Mouse (Mus musculus): Measurements from ENCODE around the gene Fmnl3.

Fmnl3 gene

DNA sequence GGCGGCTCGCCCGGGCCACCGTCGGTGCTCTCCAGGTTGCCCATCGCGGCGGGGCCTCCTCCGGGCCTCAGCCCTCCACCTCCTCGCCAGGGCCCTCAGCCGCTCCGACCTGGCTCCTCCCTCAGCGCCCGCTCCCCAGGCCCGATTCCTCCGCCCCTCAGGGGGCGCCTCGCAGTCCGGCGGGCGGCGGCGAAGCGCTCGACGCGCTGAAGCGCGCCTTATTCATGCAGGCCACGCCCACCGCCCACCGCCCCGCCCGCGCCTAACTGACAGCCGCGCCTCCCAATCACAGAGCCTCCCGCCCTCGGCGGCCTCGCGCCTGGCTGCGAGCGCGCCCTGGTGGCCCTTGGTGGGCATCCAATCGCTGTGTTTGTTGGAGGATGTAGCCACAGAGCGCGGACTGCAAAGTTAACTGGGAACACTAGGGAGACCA is at the start of gene Fmnl3:
Gene Fmnl3 (minus strand): TSS at position 224 of the 433 bp plus-strand sequence.
- peak; percentile 62 for DNase-seq (ENCODE audit: low read depth, low spot score)

DNA sequence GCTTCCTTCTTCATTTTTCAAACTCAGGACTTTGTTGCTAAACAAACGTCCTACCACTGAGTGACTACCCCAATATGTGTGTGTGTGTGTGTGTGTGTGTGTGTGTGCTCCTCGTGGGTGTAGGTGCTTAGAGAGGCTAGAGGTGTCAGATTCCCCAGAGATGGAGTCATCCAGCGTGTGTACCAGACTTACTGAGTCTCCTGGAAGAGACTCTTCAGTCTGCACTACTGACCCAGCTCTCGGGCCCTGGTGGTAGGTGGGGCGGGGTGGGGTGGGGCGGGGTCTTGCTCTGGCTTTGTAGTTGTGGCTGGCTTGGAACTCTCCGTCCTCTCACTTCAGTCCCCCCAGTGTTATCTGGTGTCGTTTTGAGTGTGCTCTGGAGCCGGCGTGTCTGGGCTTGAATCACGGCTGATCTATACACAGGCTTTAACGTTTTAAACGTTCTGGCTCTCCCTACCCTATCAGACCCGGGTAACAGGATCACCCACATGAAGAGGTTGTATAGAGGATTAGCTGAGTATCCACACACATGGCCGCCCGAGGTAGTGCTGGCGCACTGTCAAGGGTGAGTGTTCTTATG is 47.5 kb upstream of the Fmnl3 start:
- DNase-seq (ENCODE audit: low read depth, low spot score), result no peak

DNA sequence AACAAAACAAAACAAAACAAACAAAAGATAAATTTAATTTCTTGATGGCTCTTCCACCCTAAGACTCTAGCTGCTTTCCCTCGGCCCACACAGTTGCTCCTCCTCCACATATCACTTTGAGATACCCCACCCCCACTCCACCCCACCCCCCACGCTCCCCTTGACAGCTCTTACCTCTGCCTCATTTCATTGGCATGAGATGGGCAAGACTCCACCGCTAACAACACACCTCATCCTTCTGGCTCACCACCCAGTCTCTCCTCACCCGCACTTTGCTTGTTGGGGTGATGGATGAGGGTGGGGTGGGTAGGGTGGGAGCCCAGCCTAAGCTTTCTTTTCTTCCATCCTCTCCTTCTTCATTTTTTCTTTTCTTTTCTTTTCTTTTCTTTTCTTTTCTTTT is 46.7 kb upstream of the Fmnl3 start:
- DNase-seq (ENCODE audit: low read depth, low spot score), result no peak

DNA sequence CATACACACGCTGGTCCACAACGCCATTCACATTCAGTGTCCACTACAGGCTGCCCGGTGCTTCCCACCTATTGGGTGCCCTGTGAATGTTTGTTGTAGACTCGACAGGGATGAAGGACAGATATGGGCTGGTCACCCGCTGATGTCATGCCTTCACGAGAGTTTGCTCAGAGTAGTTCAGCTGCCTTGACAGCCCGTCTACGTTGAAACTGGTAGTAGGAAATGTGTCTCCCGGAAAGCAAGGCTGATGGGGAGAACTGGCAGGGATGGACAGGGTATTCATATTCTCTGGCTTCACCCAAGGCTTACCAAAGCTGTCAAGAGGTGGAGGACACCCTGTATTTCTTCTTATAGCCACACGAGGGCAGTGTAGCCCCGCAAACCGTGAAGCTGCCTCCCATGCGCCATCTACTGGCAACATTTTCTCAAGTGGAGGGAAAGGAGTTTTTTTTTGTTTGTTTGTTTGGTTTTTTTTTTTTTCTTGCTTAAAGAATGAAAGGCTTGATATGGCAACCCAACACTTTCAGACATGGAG is 46.1 kb upstream of the Fmnl3 start:
- DNase-seq (ENCODE audit: low read depth, low spot score), result peak; percentile 50

DNA sequence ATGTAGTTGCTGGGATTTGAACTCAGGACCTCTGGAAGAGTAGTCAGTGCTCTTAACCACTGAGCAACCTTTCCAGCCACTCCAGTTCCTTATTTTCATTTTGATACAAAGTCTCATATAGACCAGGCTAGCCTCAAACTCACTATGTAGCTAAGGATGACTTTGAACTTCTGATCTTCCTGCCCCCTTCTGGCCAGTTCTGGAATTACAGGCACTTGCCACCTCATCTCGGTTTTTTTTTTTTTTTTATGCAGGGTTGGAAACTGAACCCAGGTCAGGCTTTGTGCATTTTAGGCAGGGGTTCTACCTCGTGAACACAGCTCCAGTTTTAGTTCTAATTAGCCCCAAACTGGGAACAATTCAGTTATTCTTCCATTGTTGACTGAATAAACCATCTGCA is 45.5 kb upstream of the Fmnl3 start:
- DNase-seq (ENCODE audit: low read depth, low spot score), result no peak

DNA sequence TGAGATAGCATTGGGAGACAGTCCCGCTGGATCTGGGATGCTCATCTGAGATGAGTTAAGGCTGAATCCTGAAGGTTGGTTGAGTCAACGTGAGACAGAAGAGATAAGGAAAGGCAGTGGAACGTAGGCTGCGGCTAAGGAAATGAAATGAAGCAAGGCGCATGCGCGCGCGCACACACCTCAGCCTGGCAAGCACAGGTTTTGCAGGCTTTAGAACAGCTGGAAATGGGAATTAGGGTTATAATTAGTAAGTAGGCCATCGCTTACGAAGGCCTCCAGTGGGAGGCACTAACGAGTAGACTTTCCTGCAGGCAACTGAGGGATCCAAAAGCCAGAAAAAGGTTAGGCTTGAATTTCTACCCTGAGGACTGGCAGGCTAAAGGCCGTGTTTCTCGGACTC is 41.5 kb upstream of the Fmnl3 start:
- DNase-seq (ENCODE audit: low read depth, low spot score), result peak; percentile 68

DNA sequence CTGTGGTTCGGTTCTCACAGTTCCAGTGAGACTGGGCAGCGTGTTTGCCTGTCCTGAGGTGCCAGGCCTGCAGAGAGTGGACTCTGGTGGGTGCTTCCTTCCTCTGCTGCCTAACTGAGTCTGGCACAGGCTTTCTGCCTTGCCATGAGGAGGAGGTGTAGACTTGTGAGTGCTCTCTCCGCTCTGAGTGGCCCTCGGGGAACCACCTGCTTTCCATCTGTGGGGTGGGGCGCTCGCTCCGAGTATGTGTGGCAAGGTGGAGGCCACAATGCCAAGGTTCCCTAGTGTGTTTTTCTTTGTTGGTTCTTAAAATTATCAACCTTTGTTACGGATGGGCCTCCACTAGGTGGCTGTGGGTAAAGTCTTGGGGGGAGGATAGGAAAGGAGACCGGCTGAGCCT is 38.6 kb upstream of the Fmnl3 start:
- DNase-seq (ENCODE audit: low read depth, low spot score), result no peak

DNA sequence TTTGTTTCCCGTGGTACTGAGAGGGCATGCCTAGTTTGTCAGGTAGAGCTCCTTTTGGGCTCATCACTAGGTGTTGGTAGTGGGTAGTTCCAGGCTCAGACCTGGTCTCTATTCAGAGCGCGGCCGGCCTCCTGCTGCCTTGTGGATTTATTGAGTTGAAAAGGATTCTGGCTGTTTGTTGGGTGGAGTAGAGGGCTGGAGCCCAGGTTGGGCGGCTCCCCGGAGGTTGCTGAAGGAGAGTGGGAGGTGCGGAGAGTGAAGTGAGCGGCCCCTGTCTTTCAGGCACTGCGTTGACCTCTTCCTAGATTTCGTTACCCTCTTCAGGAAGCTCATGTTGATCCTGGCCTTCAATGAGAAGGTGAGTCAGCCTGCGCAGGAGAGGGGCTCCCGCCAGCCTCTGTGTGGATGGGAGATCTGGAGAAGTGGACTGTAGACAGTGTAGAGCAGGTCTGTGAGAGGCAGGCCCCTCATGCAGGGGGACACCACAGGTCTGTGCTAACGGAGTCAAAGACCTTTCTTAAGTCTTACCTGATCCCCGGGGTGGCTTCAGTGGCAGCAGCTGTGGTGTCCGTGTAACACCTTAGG is 36.8 kb upstream of the Fmnl3 start:
- no peak for DNase-seq (ENCODE audit: low read depth, low spot score)

DNA sequence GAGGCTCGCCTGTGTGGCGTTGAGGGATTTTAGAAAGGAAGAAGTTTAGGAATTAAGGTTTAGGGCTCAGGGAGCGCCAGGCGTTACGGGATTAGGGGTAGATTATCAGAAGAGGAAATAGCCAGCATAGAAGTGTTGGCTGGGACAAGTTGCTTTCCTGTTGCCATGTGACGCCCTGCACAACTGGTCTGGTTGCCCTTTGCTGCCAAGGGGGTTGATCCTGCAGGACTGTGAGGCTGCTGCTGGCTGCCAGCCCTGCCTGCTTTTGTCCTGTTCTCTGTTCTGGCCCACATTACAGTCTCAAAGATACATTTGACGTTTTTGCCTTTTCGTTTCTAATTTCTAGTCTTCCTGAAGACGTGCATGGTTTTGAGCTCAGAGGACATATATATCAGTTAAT is 34.9 kb upstream of the Fmnl3 start:
- no peak for DNase-seq (ENCODE audit: low read depth, low spot score)

DNA sequence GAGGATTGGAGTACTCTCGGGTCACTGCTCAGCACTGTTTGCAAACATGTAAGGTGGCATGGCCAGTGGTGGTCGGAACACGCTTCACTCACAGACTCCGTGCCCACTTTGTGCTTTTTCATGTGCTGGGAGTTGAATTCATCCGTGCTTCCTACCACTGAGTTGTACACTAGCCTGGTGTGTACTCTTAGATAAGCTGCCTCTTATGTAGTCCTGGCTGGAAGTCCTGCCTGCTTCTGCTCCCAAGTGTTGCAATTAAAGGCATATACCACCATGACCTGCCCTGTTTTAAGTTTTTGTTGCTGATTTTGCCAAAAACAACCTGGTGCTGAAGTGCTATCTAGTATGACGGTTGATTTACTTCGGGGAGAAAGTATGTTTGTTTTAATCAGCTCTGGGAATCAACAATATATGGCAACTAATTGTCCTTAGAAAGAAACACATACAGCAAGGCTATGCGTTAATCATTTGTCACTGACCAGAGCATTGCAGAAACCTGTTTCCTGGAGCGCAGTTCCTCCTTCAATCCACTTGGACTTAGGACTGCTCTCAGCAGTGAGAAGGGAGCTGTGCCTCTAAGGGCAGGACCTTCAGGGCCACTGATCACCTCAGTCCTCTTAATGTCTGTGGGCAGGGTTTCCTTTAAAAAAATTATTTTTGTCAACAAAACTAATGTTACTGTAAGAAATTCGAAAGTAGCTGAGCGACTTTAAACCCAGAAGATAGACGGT is 33.0 kb upstream of the Fmnl3 start:
- DNase-seq (ENCODE audit: low read depth, low spot score), result no peak

DNA sequence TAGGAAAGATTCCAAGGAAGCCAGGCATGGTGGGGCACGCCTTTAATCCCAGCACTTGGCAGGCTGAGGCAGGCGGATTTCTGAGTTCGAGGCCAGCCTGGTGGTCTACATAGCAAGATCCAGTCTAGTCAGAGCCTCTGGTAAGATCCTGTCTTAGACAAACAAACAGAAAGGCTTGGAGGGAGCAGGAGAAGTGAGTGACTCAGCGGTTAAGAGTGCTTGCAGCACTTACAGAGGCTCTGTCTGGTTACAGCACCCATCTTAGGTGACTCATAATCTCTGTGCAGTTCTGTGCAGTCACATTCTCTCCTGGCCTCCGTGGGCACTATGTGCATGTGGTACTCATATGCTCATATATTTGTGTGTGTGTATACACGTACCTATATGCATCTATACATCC is 30.3 kb upstream of the Fmnl3 start:
- DNase-seq (ENCODE audit: low read depth, low spot score), result no peak

DNA sequence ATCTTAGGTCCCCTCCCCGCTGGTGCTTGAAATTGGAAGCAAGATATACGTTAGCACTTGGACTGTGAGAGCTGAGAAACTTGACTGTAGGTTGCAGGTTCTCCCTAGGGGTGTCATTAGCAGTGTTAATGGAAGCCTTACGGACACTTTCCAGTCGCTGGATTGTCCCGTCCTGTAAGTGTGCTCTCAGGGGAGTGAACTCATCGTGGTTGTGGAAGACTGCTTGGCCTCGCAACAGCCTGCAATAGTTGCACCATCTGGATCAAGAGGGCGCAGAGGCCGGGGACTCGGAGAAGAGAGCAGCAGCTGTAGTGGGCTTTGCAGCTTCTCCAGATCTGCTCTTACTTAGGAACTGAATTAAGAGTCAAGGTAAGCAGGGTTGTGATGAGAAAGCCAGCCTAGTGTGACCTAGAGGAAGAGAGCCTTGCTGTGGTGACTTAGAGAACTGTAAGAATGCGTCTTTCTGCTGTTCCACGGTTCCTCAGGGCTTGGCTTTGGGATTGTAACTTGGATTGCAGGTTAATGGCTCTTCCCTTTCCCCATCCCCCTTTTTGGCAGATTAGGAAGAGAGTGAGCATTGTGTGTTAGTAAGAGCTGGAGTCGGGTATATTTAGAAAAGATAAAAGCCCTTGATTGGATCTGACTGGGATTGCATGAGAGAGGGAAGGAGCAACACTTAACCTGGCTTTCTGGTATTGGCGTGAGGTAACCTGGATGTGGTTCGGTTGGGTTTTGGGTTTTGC is 29.4 kb upstream of the Fmnl3 start:
- no peak for DNase-seq (ENCODE audit: low read depth, low spot score)

DNA sequence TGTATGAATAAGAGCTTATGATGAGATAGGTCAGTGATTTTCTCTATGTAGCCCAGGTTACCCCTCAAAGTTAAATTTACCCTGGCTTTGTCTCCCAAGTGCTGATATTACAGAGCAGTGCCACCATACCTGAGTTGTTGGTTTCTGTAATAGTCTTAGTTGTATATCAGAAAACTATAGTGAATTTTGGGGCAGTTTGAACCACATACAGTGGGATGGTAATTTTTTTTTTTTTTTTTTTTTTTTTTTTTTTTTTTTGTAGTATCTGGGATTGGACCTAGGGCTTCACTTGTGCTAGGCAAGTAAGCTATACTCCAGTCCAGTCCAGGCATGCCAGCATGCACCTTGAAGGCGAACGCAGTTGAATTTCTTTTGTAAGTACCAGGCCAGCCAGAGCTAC is 27.3 kb upstream of the Fmnl3 start:
- no peak for DNase-seq (ENCODE audit: low read depth, low spot score)

DNA sequence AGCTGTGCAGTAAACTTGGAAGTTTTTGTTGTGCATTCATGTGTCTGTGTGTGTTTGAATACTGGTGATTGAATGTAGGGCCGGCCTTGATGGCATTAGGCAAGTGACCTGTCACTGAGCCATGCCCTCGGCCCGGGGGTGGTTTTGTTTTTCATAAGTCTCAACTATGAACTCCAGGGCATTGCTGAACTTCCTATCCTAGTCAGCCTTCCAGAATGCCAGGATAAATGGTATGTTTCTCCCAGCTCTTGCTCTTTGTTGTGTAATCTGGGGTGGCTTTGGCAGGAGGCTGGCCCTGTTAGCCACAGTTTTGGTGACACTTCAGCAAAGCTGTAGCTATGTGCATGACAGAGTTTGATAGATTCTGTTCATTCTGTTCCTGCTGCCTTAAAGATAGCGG is 26.6 kb upstream of the Fmnl3 start:
- no peak for DNase-seq (ENCODE audit: low read depth, low spot score)

DNA sequence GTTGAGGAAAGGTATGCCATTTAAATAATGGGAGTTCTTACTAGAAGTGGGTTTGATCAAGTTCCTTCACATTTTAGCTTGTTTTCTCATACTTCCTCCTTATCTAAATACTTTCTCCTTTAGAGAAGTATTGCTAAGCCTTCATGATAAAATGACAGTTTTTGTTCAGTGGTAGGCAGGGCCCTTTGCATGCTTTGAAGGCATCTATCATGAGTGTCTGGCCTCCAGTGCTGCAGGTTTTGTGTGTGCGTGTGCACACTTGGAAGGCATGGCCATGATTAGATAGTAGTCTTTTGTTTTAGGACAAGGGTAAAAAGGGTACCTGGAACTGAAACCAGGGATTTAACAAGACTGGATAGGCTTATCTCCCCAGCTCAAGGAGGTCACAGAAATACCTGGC is 26.2 kb upstream of the Fmnl3 start:
- DNase-seq (ENCODE audit: low read depth, low spot score), result no peak

DNA sequence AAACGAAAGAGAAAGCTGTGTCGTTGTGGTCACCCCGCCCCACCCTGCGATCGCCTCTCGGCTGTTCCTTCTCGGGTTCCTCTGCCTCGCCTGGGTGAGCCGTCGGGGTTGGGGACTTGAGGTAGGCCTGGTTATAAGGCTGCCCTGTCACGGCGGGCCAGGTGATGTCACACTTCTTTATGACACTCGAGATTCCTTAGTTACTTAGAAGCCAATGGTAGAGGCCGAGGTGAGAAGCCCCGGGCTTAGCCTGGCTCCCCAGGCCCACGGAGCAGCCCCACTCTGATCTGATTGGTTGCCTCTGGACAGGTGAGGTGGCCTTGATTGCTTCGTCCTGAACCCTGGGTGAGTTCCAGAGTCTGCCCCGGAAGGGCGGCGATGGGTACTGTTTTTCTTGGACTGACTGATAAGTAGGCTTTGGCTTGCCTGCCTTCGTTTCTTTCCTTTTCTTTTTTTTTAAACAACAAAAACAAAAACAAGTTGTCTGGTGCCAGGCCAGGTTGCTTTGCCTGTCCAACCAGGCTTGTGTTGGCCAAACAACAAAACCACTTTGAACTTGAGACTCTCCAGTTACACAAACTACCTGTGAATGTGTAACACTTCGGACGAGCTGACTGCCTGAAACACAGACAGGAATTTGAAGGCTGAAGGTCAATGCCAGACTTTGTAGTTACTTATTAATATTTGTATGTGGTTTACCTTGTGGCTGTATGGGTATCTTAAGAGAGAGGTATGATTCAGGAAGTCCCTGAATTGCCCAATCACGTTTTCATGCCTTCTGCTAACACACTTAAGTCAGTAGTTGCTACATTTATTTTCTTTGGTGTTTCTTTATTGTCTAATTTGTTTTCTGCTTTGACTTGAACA is 23.3 kb upstream of the Fmnl3 start:
- DNase-seq (ENCODE audit: low read depth, low spot score), result no peak

DNA sequence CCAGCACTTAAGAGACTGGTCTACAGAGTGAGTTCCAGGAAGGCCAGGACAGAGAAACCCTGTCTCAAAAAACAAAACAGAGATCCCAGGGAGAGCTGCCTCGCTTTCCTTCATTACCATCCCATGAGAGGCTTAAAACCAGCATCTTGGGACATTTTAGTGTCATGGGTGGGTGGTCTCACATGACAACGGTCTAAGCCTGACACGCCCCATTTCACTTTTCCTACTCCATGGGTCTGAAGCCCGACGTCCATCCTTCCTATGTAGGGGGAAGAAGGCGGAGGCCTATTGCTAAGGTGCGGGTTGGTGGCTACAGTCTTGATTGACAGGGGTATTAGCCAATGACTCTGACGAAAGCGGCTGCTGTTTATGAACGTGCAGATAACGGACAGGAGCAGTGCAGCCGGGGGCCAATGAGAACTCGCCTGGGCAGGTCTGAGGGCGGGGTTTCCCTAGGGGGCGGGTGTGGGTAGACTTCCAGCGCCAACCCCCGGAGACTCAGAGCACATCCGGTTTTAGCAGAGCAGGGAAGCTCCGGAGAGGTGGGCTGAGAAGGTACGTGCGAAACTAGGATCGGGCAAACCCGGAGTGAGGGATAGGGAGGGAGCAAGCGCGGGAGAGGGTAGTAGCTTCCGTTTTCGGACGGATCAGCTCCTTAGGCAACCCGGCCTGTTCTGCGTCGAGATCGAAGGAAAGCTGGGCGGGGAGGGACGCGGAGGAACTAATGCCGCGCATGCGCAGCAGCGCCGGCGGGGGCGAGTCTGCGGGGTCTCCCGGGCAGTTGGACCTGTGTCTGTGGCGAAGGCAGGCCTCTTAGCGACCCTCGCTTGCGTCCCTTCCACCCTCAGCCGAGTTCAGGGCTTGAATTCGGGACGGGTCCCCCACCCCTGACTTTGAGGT is 22.5 kb upstream of the Fmnl3 start, which contains the start of gene Tmbim6:
Gene Tmbim6 (plus strand): TSS at position 397 of the 900 bp plus-strand sequence.
- DNase-seq (ENCODE audit: low read depth, low spot score), result peak; percentile 100

DNA sequence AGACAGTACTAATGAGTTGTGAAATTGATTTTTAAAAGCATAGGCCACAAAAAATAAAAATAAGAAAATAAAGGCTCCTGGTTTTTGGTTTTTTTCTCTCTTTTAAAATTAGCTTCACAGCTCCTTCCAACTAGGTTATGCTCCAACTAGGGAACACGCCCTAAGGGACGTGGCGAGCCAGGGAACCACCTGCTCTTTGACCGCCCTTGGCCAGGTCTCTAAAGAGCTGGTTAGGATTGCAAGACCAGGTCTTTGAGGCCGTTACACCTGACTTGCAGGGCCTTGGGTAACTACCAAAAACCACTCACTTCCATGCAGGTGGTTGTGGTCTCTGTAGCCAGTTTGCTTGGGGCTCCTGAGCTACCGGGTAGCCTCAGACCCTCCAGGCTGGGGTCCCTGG is 21.7 kb upstream of the Fmnl3 start:
- DNase-seq (ENCODE audit: low read depth, low spot score), result no peak

DNA sequence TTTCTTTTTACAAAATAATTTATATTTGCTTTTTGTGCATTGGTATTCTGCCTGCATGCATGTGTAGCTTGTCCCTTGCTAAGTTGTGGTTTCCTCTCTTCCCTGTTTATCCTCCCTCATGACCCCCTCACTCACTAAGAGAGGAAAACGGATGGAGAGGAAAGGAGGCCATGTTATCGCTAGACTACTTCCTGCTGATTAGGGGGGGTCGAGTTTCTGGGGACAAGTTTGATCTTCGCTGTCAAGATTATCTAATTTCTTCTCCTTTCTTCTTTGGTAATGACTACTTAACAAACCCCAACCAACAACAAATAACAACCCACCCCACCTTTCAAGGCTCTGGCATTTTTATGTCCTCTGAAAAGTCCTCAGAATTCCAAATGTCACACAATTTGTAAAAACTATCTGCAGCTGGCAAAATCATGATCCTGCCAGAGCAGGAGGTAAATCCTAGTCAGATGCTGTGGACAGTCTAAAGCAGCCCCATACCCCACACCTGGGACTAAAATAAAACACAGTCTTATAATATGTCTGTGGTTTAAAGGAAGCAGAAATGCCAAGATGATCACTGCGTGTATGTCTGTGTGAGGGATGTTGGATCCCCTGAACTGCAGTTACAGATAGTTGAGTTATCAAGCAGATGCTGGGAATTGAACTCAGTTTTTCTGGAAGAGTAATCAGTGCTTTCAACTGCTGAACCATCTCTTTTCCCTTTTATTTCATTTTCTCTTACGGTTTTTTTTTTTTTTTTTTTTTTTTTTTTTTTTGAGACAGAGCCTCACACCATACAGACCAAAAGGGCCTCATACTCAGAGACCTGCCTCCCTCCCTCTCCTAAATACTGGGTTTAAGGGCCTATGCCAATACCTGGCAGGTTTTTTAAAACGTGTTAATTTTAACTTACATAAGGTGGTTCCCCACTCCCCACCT is 20.5 kb upstream of the Fmnl3 start:
- no peak for DNase-seq (ENCODE audit: low read depth, low spot score)
